Mouse (Mus musculus) embryonic facial prominence, embryonic 15.5 days (tissue): ENCODE measurements around the gene Hectd2. TPM values are rescaled to one million over a fixed set of nuclear protein-coding genes. Genes with fewer than 3 reads are reported as not detected.

Source experiments
- ATAC-seq: fragments of 200-750 bp; cut with Nextera tagmentation; 2 replicates; pipeline ENCODE4 v1.8.0; 2017; ENCODE audit warnings: low read depth, moderate TSS enrichment; ENCODE audit not compliant: insufficient number of reproducible peaks, low FRiP score, low TSS enrichment
- H3K27ac ChIP-seq: fragments of 300-500 bp; sonication (generic); replicated peaks from 2 replicates; pipeline ENCODE4 v1.5.1; 2015; ENCODE audit warnings: mild to moderate bottlenecking, inconsistent platforms
- H3K27me3 ChIP-seq: fragments of 300-500 bp; sonication (generic); 2 replicates; pipeline ENCODE4 v1.6.1; 2015; ENCODE audit warnings: inconsistent platforms
- H3K36me3 ChIP-seq: fragments of 300-500 bp; sonication (generic); 2 replicates; pipeline ENCODE4 v1.6.1; 2015; ENCODE audit warnings: mild to moderate bottlenecking, inconsistent platforms
- H3K4me1 ChIP-seq: fragments of 300-500 bp; sonication (generic); 2 replicates; pipeline ENCODE4 v1.6.1; 2015; ENCODE audit warnings: inconsistent platforms
- H3K4me2 ChIP-seq: fragments of 300-500 bp; sonication (generic); replicated peaks from 2 replicates; pipeline ENCODE4 v1.6.1; 2015; ENCODE audit warnings: mild to moderate bottlenecking, inconsistent platforms
- H3K4me3 ChIP-seq: fragments of 300-500 bp; sonication (generic); replicated peaks from 2 replicates; pipeline ENCODE4 v1.5.1; 2015; ENCODE audit warnings: mild to moderate bottlenecking, inconsistent platforms
- H3K9ac ChIP-seq: fragments of 300-500 bp; sonication (generic); 2 replicates; pipeline ENCODE4 v1.6.1; 2015; ENCODE audit warnings: inconsistent platforms
- H3K9me3 ChIP-seq: fragments of 300-500 bp; sonication (generic); replicated peaks from 2 replicates; pipeline ENCODE4 v1.6.1; 2016; ENCODE audit warnings: inconsistent platforms
- WGBS: fragments of 180-500 bp; shearing (Covaris S2); methylation state at CpG from one replicate; pipeline ENCODE4 v1.1.7; 2015; 5-methylcytosine and 5-hydroxymethylcytosine counted together
- polyA plus RNA-seq: library from polyadenylated mRNA; unstranded; fragments of >200 nt; fragmentation: Nextera tagmentation; extraction: Ambion mirVana; gene quantifications from 2 replicates; pipeline ENCODE4 v1.2.1, GENCODE M21; 2015

Gene Hectd2
- polyA plus RNA-seq, 1 experiment from 2014 or later = 4.5 TPM

- H3K36me3 ChIP-seq = no peaks in the 10 kb centered on the region
- 65% methylated on average over 2 of the region's 2 CpGs for WGBS
- H3K4me3 ChIP-seq = no peak overlapping the region
- no peak overlapping the region for H3K27ac ChIP-seq
- H3K27me3 ChIP-seq = no peaks in the 10 kb centered on the region
- no peak overlapping the region for H3K9ac ChIP-seq
- no peak for ATAC-seq
- H3K4me1 ChIP-seq = no peaks in the 10 kb centered on the region
- no peaks in the 10 kb centered on the region for H3K9me3 ChIP-seq
- H3K4me2 ChIP-seq = no peak overlapping the region
Observed at GRCm38 (mm10) chr19:36564396-36564795, 10.0 kb downstream of the Hectd2 start.

DNA sequence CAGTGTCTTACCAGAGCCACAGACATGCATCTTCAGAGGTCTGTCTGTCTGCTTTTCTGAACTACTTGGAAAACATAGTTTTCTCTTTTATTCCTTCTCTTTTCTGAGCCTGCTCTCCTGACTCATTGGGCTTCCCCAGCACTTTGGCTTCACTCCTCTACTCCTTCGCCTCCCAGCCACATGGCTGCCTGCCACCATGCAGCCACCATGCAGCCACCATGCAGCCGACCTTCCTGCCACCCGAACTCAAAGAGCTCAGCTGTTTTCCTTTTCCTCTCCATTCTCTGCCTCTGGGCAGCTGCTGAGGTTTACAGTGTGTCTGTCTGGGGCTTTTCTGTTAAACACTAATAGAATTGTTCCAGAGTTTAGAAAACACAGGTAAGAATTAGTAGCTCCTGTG is 19.5 kb downstream of the Hectd2 start:
- 45% methylated on average over 3 of the region's 3 CpGs for WGBS
- no peak overlapping the region for H3K27ac ChIP-seq

DNA sequence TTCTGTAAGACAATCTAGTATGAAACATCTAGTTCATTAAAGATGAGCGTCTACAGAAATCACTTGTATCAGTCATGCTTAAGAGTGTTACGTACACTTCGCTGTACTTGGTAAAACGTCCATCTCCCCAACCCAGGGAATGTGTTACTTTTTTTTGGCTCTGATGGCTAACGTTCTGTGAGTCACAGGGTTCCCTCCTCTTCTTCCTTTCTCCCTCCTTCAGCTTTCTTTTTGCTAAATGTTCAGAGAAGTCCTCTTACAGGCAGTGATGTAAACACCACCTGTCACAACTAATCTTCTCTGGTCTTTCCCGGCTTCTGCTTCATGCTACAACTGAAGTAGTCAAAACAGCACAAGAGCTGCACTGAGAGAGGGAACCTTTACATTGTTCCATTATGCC is 20.7 kb downstream of the Hectd2 start:
- H3K9ac ChIP-seq = no peak overlapping the region
- WGBS = 85% methylated on average over 6 of the region's 6 CpGs

More for the DNA sequence above, 19.5 kb downstream of the Hectd2 start:
- no peak for ATAC-seq
- no peak overlapping the region for H3K4me3 ChIP-seq
- H3K4me2 ChIP-seq = no peak overlapping the region
- H3K36me3 ChIP-seq = no peaks in the 10 kb centered on the region
- H3K27me3 ChIP-seq = no peaks in the 10 kb centered on the region
- no peaks in the 10 kb centered on the region for H3K4me1 ChIP-seq
- no peaks in the 10 kb centered on the region for H3K9me3 ChIP-seq
- no peak overlapping the region for H3K9ac ChIP-seq

GRCm38 (mm10) chr19:36580874-36581273 is 26.4 kb downstream of the Hectd2 start:
- no peak overlapping the region for H3K27ac ChIP-seq
- H3K4me1 ChIP-seq = no peaks in the 10 kb centered on the region
- H3K4me3 ChIP-seq = no peak overlapping the region
- no peaks in the 10 kb centered on the region for H3K27me3 ChIP-seq
- H3K9me3 ChIP-seq = no peaks in the 10 kb centered on the region
- WGBS = 66% methylated on average over 3 of the region's 3 CpGs
- H3K9ac ChIP-seq = no peak overlapping the region
- H3K4me2 ChIP-seq = no peak overlapping the region
- H3K36me3 ChIP-seq = no peaks in the 10 kb centered on the region
- no peak for ATAC-seq

More for the DNA sequence above, 20.7 kb downstream of the Hectd2 start:
- H3K27me3 ChIP-seq = no peaks in the 10 kb centered on the region
- no peak overlapping the region for H3K4me3 ChIP-seq
- no peaks in the 10 kb centered on the region for H3K9me3 ChIP-seq
- H3K4me2 ChIP-seq = no peak overlapping the region
- no peaks in the 10 kb centered on the region for H3K4me1 ChIP-seq
- no peak for ATAC-seq
- H3K36me3 ChIP-seq = no peaks in the 10 kb centered on the region
- H3K27ac ChIP-seq = no peak overlapping the region

- WGBS = 90% methylated on average over 1 of the region's 1 CpGs
- H3K4me3 ChIP-seq = no peak overlapping the region
Observed at GRCm38 (mm10) chr19:36582116-36582515, 27.7 kb downstream of the Hectd2 start.

GRCm38 (mm10) chr19:36585505-36585904 is 31.1 kb downstream of the Hectd2 start:
- H3K9me3 ChIP-seq = no peaks in the 10 kb centered on the region
- H3K27me3 ChIP-seq = no peaks in the 10 kb centered on the region
- no peak overlapping the region for H3K4me3 ChIP-seq
- no peaks in the 10 kb centered on the region for H3K4me1 ChIP-seq
- H3K9ac ChIP-seq = no peak overlapping the region
- no peak overlapping the region for H3K27ac ChIP-seq
- ATAC-seq = no peak
- H3K4me2 ChIP-seq = no peak overlapping the region
- 88% methylated on average over 1 of the region's 1 CpGs for WGBS
- peaks cover 7% of the 10 kb centered on the region; the same call in 1 of the 2 replicates for H3K36me3 ChIP-seq

More at GRCm38 (mm10) chr19:36582116-36582515, 27.7 kb downstream of the Hectd2 start:
- Histone ChIP-seq H3K4me2 (no peak overlapping the region), H3K27me3 (no peaks in the 10 kb centered on the region), H3K27ac (no peak overlapping the region), H3K4me1 (no peaks in the 10 kb centered on the region), H3K9ac (no peak overlapping the region), H3K36me3 (no peaks in the 10 kb centered on the region), H3K9me3 (no peaks in the 10 kb centered on the region)
- ATAC-seq = no peak

GRCm38 (mm10) chr19:36594409-36594808 is 40.0 kb downstream of the Hectd2 start:
- H3K27ac ChIP-seq = no peak overlapping the region
- peaks cover 1% of the 10 kb centered on the region; the same call in 1 of the 2 replicates for H3K36me3 ChIP-seq
- H3K4me1 ChIP-seq = no peaks in the 10 kb centered on the region
- no peak overlapping the region for H3K4me3 ChIP-seq
- WGBS = 100% methylated on average over 1 of the region's 1 CpGs
- H3K27me3 ChIP-seq = no peaks in the 10 kb centered on the region
- H3K4me2 ChIP-seq = no peak overlapping the region
- no peak for ATAC-seq
- H3K9ac ChIP-seq = no peak overlapping the region
- no peaks in the 10 kb centered on the region for H3K9me3 ChIP-seq

GRCm38 (mm10) chr19:36601869-36602268 is 47.4 kb downstream of the Hectd2 start:
- no peak overlapping the region for H3K9ac ChIP-seq
- no peaks in the 10 kb centered on the region for H3K36me3 ChIP-seq
- H3K4me2 ChIP-seq = no peak overlapping the region
- H3K4me1 ChIP-seq = no peaks in the 10 kb centered on the region
- H3K27me3 ChIP-seq = no peaks in the 10 kb centered on the region
- no peak overlapping the region for H3K4me3 ChIP-seq
- no peaks in the 10 kb centered on the region for H3K9me3 ChIP-seq
- ATAC-seq = no peak
- WGBS = 91% methylated on average over 8 of the region's 8 CpGs
- H3K27ac ChIP-seq = no peak overlapping the region

DNA sequence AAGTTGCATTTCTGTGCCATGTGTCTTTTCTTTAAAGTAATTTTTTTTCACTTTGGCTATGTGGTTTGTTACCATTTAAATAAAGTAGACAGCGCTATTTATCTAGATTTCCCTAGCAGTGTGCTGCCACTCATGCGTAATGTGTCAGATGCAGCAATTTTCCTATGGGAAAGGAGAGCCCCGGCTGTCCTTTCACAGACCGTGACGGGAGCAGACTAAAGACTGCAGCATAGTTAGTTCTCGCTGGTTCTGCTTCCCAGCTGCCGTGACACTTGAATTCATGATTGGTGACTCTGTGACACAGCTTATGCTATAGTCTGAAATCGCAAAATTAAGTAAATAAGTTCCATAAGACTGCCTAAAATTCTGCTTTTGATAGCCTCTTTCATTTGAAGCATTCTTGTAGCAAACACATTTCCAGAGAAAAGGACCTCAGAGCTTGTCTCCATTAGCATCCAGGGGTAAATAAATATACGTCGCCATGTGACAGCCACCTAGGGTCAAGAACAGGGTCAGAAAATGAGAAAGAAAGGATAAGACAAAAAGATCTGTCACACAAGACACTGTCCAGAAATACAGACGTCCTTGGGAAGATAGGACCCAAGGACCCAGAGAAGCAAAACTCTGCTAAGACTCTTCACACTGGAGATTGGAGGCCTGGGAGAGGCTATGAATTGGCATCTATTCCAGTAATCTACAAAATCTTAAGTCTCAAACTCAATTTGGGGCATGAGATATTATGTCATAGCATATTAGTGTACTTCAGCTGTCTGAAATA is 48.3 kb downstream of the Hectd2 start:
- no peak overlapping the region for H3K9ac ChIP-seq
- H3K27me3 ChIP-seq = no peaks in the 10 kb centered on the region
- no peak for ATAC-seq
- no peak overlapping the region for H3K4me3 ChIP-seq
- no peak overlapping the region for H3K27ac ChIP-seq
- H3K4me2 ChIP-seq = no peak overlapping the region
- H3K36me3 ChIP-seq = no peaks in the 10 kb centered on the region
- no peaks in the 10 kb centered on the region for H3K9me3 ChIP-seq
- WGBS = 52% methylated on average over 11 of the region's 11 CpGs
- no peaks in the 10 kb centered on the region for H3K4me1 ChIP-seq

DNA sequence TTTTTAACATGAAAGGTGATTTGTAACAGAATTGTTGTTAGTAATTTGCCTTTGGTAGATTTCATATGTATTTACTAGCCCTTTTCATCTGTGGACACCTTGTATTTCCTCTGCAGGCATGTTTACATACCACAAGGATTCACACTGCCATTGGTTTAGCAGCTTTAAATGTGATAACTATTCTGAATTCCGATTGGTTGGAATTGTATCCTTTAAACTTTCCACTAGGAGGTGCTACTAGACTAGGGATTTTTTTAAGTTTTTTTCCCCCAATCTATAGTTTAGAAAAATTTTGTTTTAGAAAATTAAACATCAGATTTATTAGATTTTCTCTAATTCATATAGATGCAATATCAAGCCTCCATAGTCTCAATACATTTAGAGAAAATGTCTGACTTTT is 51.8 kb downstream of the Hectd2 start:
- Histone ChIP-seq H3K4me2 (no peak overlapping the region), H3K27me3 (no peaks in the 10 kb centered on the region), H3K36me3 (no peaks in the 10 kb centered on the region), H3K27ac (no peak overlapping the region), H3K9me3 (no peaks in the 10 kb centered on the region), H3K4me1 (no peaks in the 10 kb centered on the region), H3K9ac (no peak overlapping the region), H3K4me3 (no peak overlapping the region)
- 32% methylated on average over 1 of the region's 1 CpGs for WGBS
- no peak for ATAC-seq

- ATAC-seq = no peak
- Histone ChIP-seq H3K9ac (no peak overlapping the region), H3K27ac (no peak overlapping the region), H3K9me3 (no peaks in the 10 kb centered on the region), H3K4me2 (no peak overlapping the region), H3K4me3 (no peak overlapping the region), H3K36me3 (no peaks in the 10 kb centered on the region), H3K4me1 (no peaks in the 10 kb centered on the region), H3K27me3 (no peaks in the 10 kb centered on the region)
- WGBS = 49% methylated on average over 3 of the region's 3 CpGs
Observed at GRCm38 (mm10) chr19:36609229-36609628, 54.8 kb downstream of the Hectd2 start.

DNA sequence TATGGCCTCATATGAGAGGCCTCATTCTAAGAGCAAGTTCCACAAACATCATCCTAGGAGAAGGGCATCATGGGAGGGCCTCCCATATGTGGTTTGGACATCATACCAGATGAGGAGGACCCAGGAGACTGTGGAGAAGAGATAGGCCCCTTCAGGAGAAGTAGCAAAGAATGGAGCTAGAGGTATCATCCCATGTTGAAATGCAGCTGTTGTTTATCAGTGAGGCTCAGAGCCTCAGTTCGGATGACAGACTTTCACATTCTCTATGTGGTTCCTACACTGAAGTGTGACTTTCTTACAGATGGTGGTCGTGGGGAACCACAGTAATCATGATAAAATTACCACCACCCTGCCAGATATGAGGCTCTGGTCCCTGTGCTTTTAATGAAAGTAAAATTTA is 55.9 kb downstream of the Hectd2 start:
- Histone ChIP-seq H3K4me2 (no peak overlapping the region), H3K27ac (no peak overlapping the region), H3K27me3 (no peaks in the 10 kb centered on the region), H3K4me3 (no peak overlapping the region), H3K9ac (no peak overlapping the region), H3K36me3 (no peaks in the 10 kb centered on the region), H3K9me3 (no peaks in the 10 kb centered on the region), H3K4me1 (no peaks in the 10 kb centered on the region)
- WGBS = 56% methylated on average over 2 of the region's 2 CpGs
- ATAC-seq = no peak
